In the genomic region with DNA sequence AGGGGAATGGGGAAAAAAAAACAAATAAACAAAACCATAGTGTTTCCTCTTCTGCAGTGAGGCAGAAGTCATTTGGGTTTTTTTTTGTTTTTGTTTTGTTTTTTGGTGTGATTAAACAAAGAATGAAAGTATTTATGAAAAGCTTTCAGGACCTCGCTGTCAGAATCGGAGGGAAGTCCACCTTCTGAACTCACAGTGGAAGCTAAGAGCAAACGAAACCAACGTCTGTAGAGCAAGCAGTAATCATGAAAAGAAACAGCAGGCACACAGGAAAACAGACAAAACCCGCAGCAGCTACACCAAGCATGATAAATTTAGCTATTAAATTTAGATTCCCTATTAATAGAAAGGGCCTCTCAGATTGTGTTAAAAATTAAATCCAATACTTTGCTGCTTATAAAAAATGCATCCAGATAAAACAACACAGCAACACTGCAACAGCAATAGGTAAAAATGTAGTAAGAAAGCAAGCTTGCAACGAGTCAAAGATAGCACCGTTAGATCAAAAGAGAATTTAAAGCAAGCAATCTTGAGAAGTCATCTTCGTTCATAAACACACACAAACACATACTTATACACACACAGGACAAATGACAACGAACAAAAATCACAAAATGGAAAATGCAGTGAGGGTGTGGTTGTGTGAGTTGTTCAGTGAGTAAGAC, we compare ENCODE assay signal across 20 mouse cellular contexts. TPM values are rescaled to one million over a fixed set of nuclear protein-coding genes. Genes with fewer than 3 reads are reported as not detected.
A peak's percentile ranks its signal among the peaks of the same experiment; 100 is the strongest.
DNase-seq lines count a peak whose midpoint lies in the region; ATAC-seq and TF ChIP-seq lines count a peak whose summit lies in the region.
"Had no signal": no experiment of that assay in that cellular context is flagged by ENCODE, and none has a peak within 500 bp of the region (broad histone marks: within the 10 kb centered on the region; RNA-seq: fewer than 3 reads in every experiment).

No protein-coding gene starts in this region.

- H3K36me3 ChIP-seq in intestine, postnatal 0 days (ENCODE audit: control insufficient read depth, insufficient read depth): no peaks in the 10 kb centered on the region
- H3K36me3 ChIP-seq in intestine, embryonic 15.5 days: no peaks in the 10 kb centered on the region
- H3K36me3 ChIP-seq in spleen, adult 2 months (ENCODE audit: control insufficient read depth, insufficient read depth, low read length): no peaks in the 10 kb centered on the region
- H3K36me3 ChIP-seq in CH12.LX (replicated peaks in 1 of 2; ENCODE audit: control insufficient read depth in 1 of 2, insufficient read depth in 1 of 2, low read length in 1 of 2): no peaks in the 10 kb centered on the region
- H3K36me3 ChIP-seq: forebrain, embryonic 10.5 days; midbrain, embryonic 10.5 days; neural tube, embryonic 13.5 days had no signal

- TF ChIP-seq CTCF in intestine, postnatal 0 days (IDR thresholded peaks at IDR 0.05; ENCODE audit: low read depth): no peak
- no peak for TF ChIP-seq CTCF in spleen, adult 2 months (IDR thresholded peaks at IDR 0.05; ENCODE audit: extremely low read depth, insufficient read depth, insufficient read length, insufficient replicate concordance)
- TF ChIP-seq CTCF in CH12.LX (conservative IDR thresholded peaks at IDR 0.05 in 1 of 2, IDR thresholded peaks at IDR 0.05 in 1 of 2; ENCODE audit: low read depth in 2 of 2, low read length in 2 of 2): no peak
- TF ChIP-seq CTCF in olfactory bulb, adult 2 months (IDR thresholded peaks at IDR 0.05; ENCODE audit: insufficient read depth, low read depth, low read length): no peak

- TF ChIP-seq RAD21 in CH12.LX (IDR thresholded peaks at IDR 0.05; ENCODE audit: low read depth, low read length): no peak

- TF ChIP-seq EP300 in CH12.LX (IDR thresholded peaks at IDR 0.05; ENCODE audit: low read length): no peak

- WGBS in intestine, postnatal 0 days: 49% methylated on average over 9 of the region's 9 CpGs
- WGBS in intestine, embryonic 15.5 days: 56% methylated on average over 9 of the region's 9 CpGs
- 19% methylated on average over 9 of the region's 9 CpGs for WGBS in spleen, adult 2 months
- WGBS in olfactory bulb, adult 2 months: 35% methylated on average over 9 of the region's 9 CpGs

- dilution Hi-C loops in CH12.LX (cut with MboI; ENCODE audit: extremely low pct_ligation_motif_present, extremely low pct_unique_long_range_greater_than_20kb, low sequenced_read_pairs): no loop called here

- no peak for ATAC-seq in intestine, postnatal 0 days
- ATAC-seq in intestine, embryonic 15.5 days: no peak

- H3K4me3 ChIP-seq in intestine, postnatal 0 days (ENCODE audit: low read depth, low read length): no peak overlapping the region
- H3K4me3 ChIP-seq in intestine, embryonic 15.5 days (replicated peaks): no peak overlapping the region
- peak overlapping the region; percentile 23 for H3K4me3 ChIP-seq in spleen, adult 2 months (ENCODE audit: extremely low read depth, insufficient read depth, insufficient read length)
- no peak overlapping the region for H3K4me3 ChIP-seq in CH12.LX (replicated peaks in 1 of 3; ENCODE audit: low read depth in 2 of 3, low read length in 2 of 3, poor library complexity in 1 of 3)
- no peak overlapping the region for H3K4me3 ChIP-seq in olfactory bulb, adult 2 months (ENCODE audit: insufficient read depth, low read depth, low read length)
- H3K4me3 ChIP-seq: forebrain, embryonic 10.5 days; midbrain, embryonic 10.5 days; neural tube, embryonic 13.5 days had no signal

- no peak overlapping the region for H3K9ac ChIP-seq in intestine, postnatal 0 days (ENCODE audit: low read depth, low read length)
- no peak overlapping the region for H3K9ac ChIP-seq in intestine, embryonic 15.5 days
- H3K9ac ChIP-seq in CH12.LX (ENCODE audit: insufficient read depth, low read depth): peak overlapping the region; percentile 56
- H3K9ac ChIP-seq: hindbrain, embryonic 14.5 days; neural tube, embryonic 13.5 days had no signal

- H3K4me2 ChIP-seq in intestine, postnatal 0 days (replicated peaks; ENCODE audit: low read depth): peak overlapping the region; percentile 25; the same call in 1 of the 2 replicates
- H3K4me2 ChIP-seq in intestine, embryonic 15.5 days (replicated peaks): no peak overlapping the region
- peak overlapping the region; percentile 74 for H3K4me2 ChIP-seq in CH12.LX (ENCODE audit: insufficient read depth, low read depth, poor library complexity, severe bottlenecking)
- H3K4me2 ChIP-seq: hindbrain, embryonic 14.5 days; neural tube, embryonic 13.5 days had no signal

- no peaks in the 10 kb centered on the region for H3K9me3 ChIP-seq in intestine, postnatal 0 days (ENCODE audit: control insufficient read depth)
- no peaks in the 10 kb centered on the region for H3K9me3 ChIP-seq in intestine, embryonic 15.5 days
- H3K9me3 ChIP-seq in CH12.LX (replicated peaks; ENCODE audit: low read length): no peaks in the 10 kb centered on the region
- H3K9me3 ChIP-seq: forebrain, embryonic 10.5 days; midbrain, embryonic 10.5 days; neural tube, embryonic 13.5 days had no signal

- in situ Hi-C loops in CH12.LX (cut with MboI; ENCODE audit: low pct_ligation_motif_present, low pct_unique_long_range_greater_than_20kb, low sequenced_read_pairs): no loop called here

- no peak for TF ChIP-seq POLR2A in spleen, adult 2 months (IDR thresholded peaks at IDR 0.05; ENCODE audit: low read depth, low read length)
- TF ChIP-seq POLR2A in CH12.LX (IDR thresholded peaks at IDR 0.05; ENCODE audit: low read depth, low read length): no peak
- no peak for TF ChIP-seq POLR2A in olfactory bulb, adult 2 months (IDR thresholded peaks at IDR 0.05; ENCODE audit: insufficient read depth, low read depth, low read length)

- H3K27me3 ChIP-seq in intestine, postnatal 0 days (replicated peaks; ENCODE audit: control insufficient read depth, insufficient read depth, low read length): no peaks in the 10 kb centered on the region
- no peaks in the 10 kb centered on the region for H3K27me3 ChIP-seq in intestine, embryonic 15.5 days (replicated peaks)
- H3K27me3 ChIP-seq in spleen, adult 2 months (ENCODE audit: control insufficient read depth, insufficient read depth, low read length): no peaks in the 10 kb centered on the region
- H3K27me3 ChIP-seq in CH12.LX (replicated peaks): no peaks in the 10 kb centered on the region
- H3K27me3 ChIP-seq: neural tube, embryonic 13.5 days had no signal

- no peaks in the 10 kb centered on the region for H3K79me2 ChIP-seq in CH12.LX (replicated peaks; ENCODE audit: control insufficient read depth, extremely low read depth, insufficient read depth, poor library complexity, severe bottlenecking)

- H3K4me1 ChIP-seq in intestine, postnatal 0 days (replicated peaks; ENCODE audit: control insufficient read depth, insufficient read depth, low read length): 0 out of 2 replicates have a peak, but pooled peaks cover 1% of the 10 kb centered on the region
- no peaks in the 10 kb centered on the region for H3K4me1 ChIP-seq in intestine, embryonic 15.5 days (replicated peaks)
- H3K4me1 ChIP-seq in spleen, adult 2 months (ENCODE audit: control insufficient read depth, insufficient read depth, insufficient read length): peaks cover 5% of the 10 kb centered on the region; the same call in 1 of the 2 replicates
- H3K4me1 ChIP-seq in CH12.LX (ENCODE audit: control insufficient read depth in 1 of 2, insufficient read depth in 2 of 2): 0 out of 4 replicates have a peak, but pooled peaks cover 4 to 5% of the 10 kb centered on the region in 2 experiments
- no peaks in the 10 kb centered on the region for H3K4me1 ChIP-seq in olfactory bulb, adult 2 months (ENCODE audit: control insufficient read depth, insufficient read depth, low read length)

- no peak for DNase-seq in spleen, adult 2 months (ENCODE audit: low read depth in 1 of 2, low spot score in 2 of 2)
- DNase-seq in spleen, postnatal 4 days (ENCODE audit: low spot score in 2 of 2): no peak
- DNase-seq in CH12.LX (ENCODE audit: extremely low read depth): no peak
- DNase-seq in right cerebral cortex, postnatal 36 days (ENCODE audit: low spot score in 2 of 2): no peak
- no peak for DNase-seq in ovary, postnatal 36 days (ENCODE audit: low spot score)
- DNase-seq: cerebellum, adult 9-11 months; gastrocnemius, postnatal 25 days; heart, postnatal 14 days; kidney, adult 18-20 months; layer of hippocampus, postnatal 36 days; left cerebral cortex, postnatal 4 days; lung, adult 18-20 months; right cerebral cortex, postnatal 4 days had no signal

- H3K27ac ChIP-seq in intestine, postnatal 0 days (ENCODE audit: low read depth, low read length): no peak overlapping the region
- H3K27ac ChIP-seq in intestine, embryonic 15.5 days: no peak overlapping the region
- H3K27ac ChIP-seq in spleen, adult 2 months (ENCODE audit: insufficient read depth, low read length): peak overlapping the region; percentile 56; the same call in 1 of the 2 replicates
- H3K27ac ChIP-seq in CH12.LX (ENCODE audit: insufficient read depth, low read depth): peak overlapping the region; percentile 45
- 0 out of 2 replicates have a peak overlapping the region, but pooled peaks have one; percentile 37 for H3K27ac ChIP-seq in olfactory bulb, adult 2 months (ENCODE audit: insufficient read depth, low read depth, low read length)
- H3K27ac ChIP-seq: forebrain, embryonic 10.5 days; hindbrain, embryonic 14.5 days; midbrain, embryonic 10.5 days; neural tube, embryonic 13.5 days had no signal

TF ChIP-seq in CH12.LX, 34 proteins besides CTCF, POLR2A, EP300 and RAD21 (continues in another document):
- TF ChIP-seq IRF4 (IDR thresholded peaks at IDR 0.05; ENCODE audit: low read depth, low read length): 0 out of 2 replicates have a peak, but pooled peaks have one; percentile 9
- TF ChIP-seq ZKSCAN1 (IDR thresholded peaks at IDR 0.05; ENCODE audit: borderline replicate concordance, low read depth, low read length): no peak
- no peak for TF ChIP-seq MXI1 (IDR thresholded peaks at IDR 0.05; ENCODE audit: low read depth, low read length)
- TF ChIP-seq KAT2A (IDR thresholded peaks at IDR 0.05; ENCODE audit: insufficient replicate concordance, low read length): no peak
- no peak for TF ChIP-seq POLR2AphosphoS2 (IDR thresholded peaks at IDR 0.05; ENCODE audit: low read depth, low read length)
- 0 out of 2 replicates have a peak, but pooled peaks have one; percentile 34 for TF ChIP-seq E2F4 (IDR thresholded peaks at IDR 0.05; ENCODE audit: insufficient replicate concordance, low read depth, low read length)
- TF ChIP-seq TBP (conservative IDR thresholded peaks at IDR 0.05; ENCODE audit: low read depth, low read length): no peak
- no peak for TF ChIP-seq RCOR1 (conservative IDR thresholded peaks at IDR 0.05; ENCODE audit: low read depth, low read length)
- no peak for TF ChIP-seq ETS1 (conservative IDR thresholded peaks at IDR 0.05; ENCODE audit: low read depth, low read length)

RNA-seq across cellular contexts. Expression of gene Tlk1, which starts 10.2 kb away (rescaled TPM):
- 27.8 and 30.5 TPM in 2 replicates for polyA plus RNA-seq in intestine, postnatal 0 days (2015; fragmentation: Nextera tagmentation; extraction: Ambion mirVana)
- 36.4 and 45.7 TPM in 2 replicates for polyA plus RNA-seq in intestine, embryonic 15.5 days (2015; fragmentation: Nextera tagmentation; extraction: Ambion mirVana)
- 8.4 and 9.6 TPM in 2 replicates for polyA plus RNA-seq in spleen, adult 2 months (2012; rRNA removed)
- 13.1 and 15.4 TPM in 2 replicates for total RNA-seq in CH12.LX (2012; rRNA removed)
- 16.7 and 17.4 TPM in 2 replicates for total RNA-seq in CH12.LX (2014; rRNA removed)
- 37.6 and 39.1 TPM in 2 replicates for polyA plus RNA-seq in CH12.LX (2012; ENCODE audit: insufficient read length, low read depth)
- polyA plus RNA-seq in olfactory bulb, adult 2 months (2012; ENCODE audit: insufficient read depth, insufficient read length, low replicate concordance, missing spikeins): not detected in 2 replicates

Comparison
In these comparisons a context has a peak if more than half of its experiments do, and no peak if none do; other contexts are left out.
1. H3K27ac ChIP-seq: peak in spleen, adult 2 months (single experiment), CH12.LX (single experiment) and olfactory bulb, adult 2 months (single experiment); none in intestine, postnatal 0 days (single experiment) and intestine, embryonic 15.5 days (single experiment).